ENCODE assay signal across 8 mouse cellular contexts in genomic region chr17:6860491-6860897, GRCm38 (mm10).
DNase-seq lines count a peak whose midpoint lies in the region; ATAC-seq and TF ChIP-seq lines count a peak whose summit lies in the region.

No protein-coding gene starts in this region.

- H3K4me1 ChIP-seq in forebrain, embryonic 13.5 days, result peaks cover 55% of the 10 kb centered on the region
- H3K4me1 ChIP-seq in kidney, postnatal 0 days (replicated peaks; ENCODE audit: insufficient read depth, low read length), result peaks cover 31% of the 10 kb centered on the region; the same call in 1 of the 2 replicates
- H3K4me1 ChIP-seq in midbrain, embryonic 15.5 days, result peaks cover 31% of the 10 kb centered on the region

- H3K4me2 ChIP-seq in forebrain, embryonic 13.5 days, result peak overlapping the region; percentile 53
- 0 out of 2 replicates have a peak overlapping the region, but pooled peaks have one; percentile 7 for H3K4me2 ChIP-seq in kidney, postnatal 0 days (ENCODE audit: low read length)
- no peak overlapping the region; the same call in 1 of the 2 replicates for H3K4me2 ChIP-seq in midbrain, embryonic 15.5 days

- peak; percentile 67 for ATAC-seq in forebrain, embryonic 13.5 days
- no peak for ATAC-seq in kidney, postnatal 0 days (replicated peaks; ENCODE audit: low FRiP score, low read depth)
- 0 out of 2 replicates have a peak, but pooled peaks have one; percentile 34 for ATAC-seq in midbrain, embryonic 15.5 days (replicated peaks)

- H3K4me3 ChIP-seq in forebrain, embryonic 13.5 days, result no peak overlapping the region
- no peak overlapping the region for H3K4me3 ChIP-seq in kidney, postnatal 0 days (replicated peaks; ENCODE audit: low read depth, low read length)
- H3K4me3 ChIP-seq in midbrain, embryonic 15.5 days, result no peak overlapping the region

- no peak for TF ChIP-seq CTCF in kidney, postnatal 0 days (IDR thresholded peaks at IDR 0.05; ENCODE audit: low read depth)

- peak; percentile 15 for DNase-seq in adrenal gland, postnatal 10 days
- DNase-seq in adrenal gland, postnatal 36 days, result no peak
- DNase-seq in kidney, postnatal 0 days (ENCODE audit: low spot score), result peak; percentile 40
- no peak for DNase-seq in cerebellum, postnatal 10 days
- DNase-seq in left cerebral cortex, postnatal 10 days (ENCODE audit: extremely low spot score in 1 of 2, low spot score in 2 of 2), result no peak
- DNase-seq in cerebellum, postnatal 14 days, result no peak

- 4% methylated on average over 12 of the region's 12 CpGs for WGBS in forebrain, embryonic 13.5 days
- 27% methylated on average over 12 of the region's 12 CpGs for WGBS in kidney, postnatal 0 days
- WGBS in midbrain, embryonic 15.5 days, result 11% methylated on average over 12 of the region's 12 CpGs

- peaks cover 12% of the 10 kb centered on the region for H3K27me3 ChIP-seq in forebrain, embryonic 13.5 days
- H3K27me3 ChIP-seq in kidney, postnatal 0 days (ENCODE audit: insufficient read depth, low read length), result no peaks in the 10 kb centered on the region
- H3K27me3 ChIP-seq in midbrain, embryonic 15.5 days (replicated peaks), result 0 out of 2 replicates have a peak, but pooled peaks cover 5% of the 10 kb centered on the region

- intact Hi-C loops in left cerebral cortex, postnatal 10 days (cut with DNase I), result no loop called here

- no peaks in the 10 kb centered on the region for H3K36me3 ChIP-seq in forebrain, embryonic 13.5 days (ENCODE audit: poor library complexity, severe bottlenecking)
- no peaks in the 10 kb centered on the region for H3K36me3 ChIP-seq in kidney, postnatal 0 days (ENCODE audit: insufficient read depth, low read length)
- H3K36me3 ChIP-seq in midbrain, embryonic 15.5 days (replicated peaks), result no peaks in the 10 kb centered on the region

- H3K9me3 ChIP-seq in forebrain, embryonic 13.5 days (replicated peaks), result no peaks in the 10 kb centered on the region
- H3K9me3 ChIP-seq in kidney, postnatal 0 days (replicated peaks; ENCODE audit: low read length), result no peaks in the 10 kb centered on the region
- no peaks in the 10 kb centered on the region for H3K9me3 ChIP-seq in midbrain, embryonic 15.5 days

- 0 out of 2 replicates have a peak overlapping the region, but pooled peaks have one; percentile 12 for H3K9ac ChIP-seq in forebrain, embryonic 13.5 days
- H3K9ac ChIP-seq in kidney, postnatal 0 days (ENCODE audit: low read depth, low read length), result no peak overlapping the region
- no peak overlapping the region for H3K9ac ChIP-seq in midbrain, embryonic 15.5 days

- peak overlapping the region; percentile 89 for H3K27ac ChIP-seq in forebrain, embryonic 13.5 days
- H3K27ac ChIP-seq in kidney, postnatal 0 days, result peak overlapping the region; percentile 77
- H3K27ac ChIP-seq in midbrain, embryonic 15.5 days, result peak overlapping the region; percentile 55

Comparison
In these comparisons a context has a peak if more than half of its experiments do, and no peak if none do; other contexts are left out.
1. DNase-seq: peak in adrenal gland, postnatal 10 days (single experiment) and kidney, postnatal 0 days (single experiment); none in adrenal gland, postnatal 36 days (0 of 2), cerebellum, postnatal 10 days (0 of 2), left cerebral cortex, postnatal 10 days (0 of 2) and cerebellum, postnatal 14 days (0 of 2).
2. Peak in every context shown above with its lines, with median percentiles within 50 percentile points of each other: H3K27ac ChIP-seq.